Comparison of ENCODE assay signal across 13 mouse cellular contexts in genomic region chr3:64964667-64965415, GRCm38 (mm10).
DNase-seq lines count a peak whose midpoint lies in the region; ATAC-seq lines count a peak whose summit lies in the region.
"Had no signal": no experiment of that assay in that cellular context is flagged by ENCODE, and none has a peak within 500 bp of the region (broad histone marks: within the 10 kb centered on the region; RNA-seq: fewer than 3 reads in every experiment).

No protein-coding gene starts in this region.

- H3K4me1 ChIP-seq in forebrain, embryonic 15.5 days, result peaks cover 12% of the 10 kb centered on the region
- H3K4me1 ChIP-seq in forebrain, embryonic 10.5 days, result no peaks in the 10 kb centered on the region
- H3K4me1 ChIP-seq in hindbrain, embryonic 16.5 days (ENCODE audit: control insufficient read depth, insufficient read depth, low read depth, low read length), result peaks cover 2% of the 10 kb centered on the region; the same call in 1 of the 2 replicates
- H3K4me1 ChIP-seq: embryonic facial prominence, embryonic 12.5 days had no signal

- no peak overlapping the region for H3K4me2 ChIP-seq in forebrain, embryonic 15.5 days (replicated peaks)
- H3K4me2 ChIP-seq in hindbrain, embryonic 16.5 days (ENCODE audit: low read length), result no peak overlapping the region
- H3K4me2 ChIP-seq: embryonic facial prominence, embryonic 12.5 days had no signal

- H3K9me3 ChIP-seq in forebrain, embryonic 15.5 days, result no peaks in the 10 kb centered on the region
- no peaks in the 10 kb centered on the region for H3K9me3 ChIP-seq in forebrain, embryonic 10.5 days
- no peaks in the 10 kb centered on the region for H3K9me3 ChIP-seq in hindbrain, embryonic 16.5 days (ENCODE audit: control insufficient read depth, low read length)
- H3K9me3 ChIP-seq: embryonic facial prominence, embryonic 12.5 days had no signal

- peak; percentile 83 for ATAC-seq in forebrain, embryonic 15.5 days (replicated peaks)
- ATAC-seq in hindbrain, embryonic 16.5 days, result peak; percentile 42

- DNase-seq in forebrain, embryonic 10.5 days (ENCODE audit: extremely low spot score, low spot score), result no peak
- DNase-seq in layer of hippocampus, adult 11-12 months (ENCODE audit: low spot score), result peak; percentile 10
- DNase-seq in layer of hippocampus, postnatal 36 days, result no peak
- peak; percentile 38 for DNase-seq in NIH3T3 (ENCODE audit: low read depth)
- no peak for DNase-seq in spleen, postnatal 14 days (ENCODE audit: low spot score in 2 of 2)
- DNase-seq: cerebellum, adult 18-20 months; kidney, adult 8-10 months; liver; lung, adult 2 months; right cerebral cortex, adult 18-20 months had no signal

- no peaks in the 10 kb centered on the region for H3K36me3 ChIP-seq in forebrain, embryonic 15.5 days
- H3K36me3 ChIP-seq in forebrain, embryonic 10.5 days (replicated peaks), result no peaks in the 10 kb centered on the region
- no peaks in the 10 kb centered on the region for H3K36me3 ChIP-seq in hindbrain, embryonic 16.5 days (ENCODE audit: control insufficient read depth, insufficient read depth, low read length)
- H3K36me3 ChIP-seq: embryonic facial prominence, embryonic 12.5 days had no signal

- WGBS in forebrain, embryonic 15.5 days, result 73% methylated on average over 5 of the region's 5 CpGs
- 83% methylated on average over 5 of the region's 5 CpGs for WGBS in forebrain, embryonic 10.5 days
- 79% methylated on average over 5 of the region's 5 CpGs for WGBS in hindbrain, embryonic 16.5 days

- no peak overlapping the region for H3K4me3 ChIP-seq in forebrain, embryonic 15.5 days
- H3K4me3 ChIP-seq in forebrain, embryonic 10.5 days, result no peak overlapping the region
- no peak overlapping the region for H3K4me3 ChIP-seq in hindbrain, embryonic 16.5 days (ENCODE audit: low read length)
- H3K4me3 ChIP-seq: embryonic facial prominence, embryonic 12.5 days had no signal

- no peaks in the 10 kb centered on the region for H3K27me3 ChIP-seq in forebrain, embryonic 15.5 days
- H3K27me3 ChIP-seq in forebrain, embryonic 10.5 days (ENCODE audit: poor library complexity, severe bottlenecking), result no peaks in the 10 kb centered on the region
- no peaks in the 10 kb centered on the region for H3K27me3 ChIP-seq in hindbrain, embryonic 16.5 days (replicated peaks; ENCODE audit: control insufficient read depth, insufficient read depth, low read length)
- H3K27me3 ChIP-seq: embryonic facial prominence, embryonic 12.5 days had no signal

- H3K27ac ChIP-seq in forebrain, embryonic 15.5 days (replicated peaks), result peak overlapping the region; percentile 49; the same call in 1 of the 2 replicates
- no peak overlapping the region for H3K27ac ChIP-seq in forebrain, embryonic 10.5 days
- no peak overlapping the region for H3K27ac ChIP-seq in hindbrain, embryonic 16.5 days (ENCODE audit: low read depth, low read length)
- H3K27ac ChIP-seq: embryonic facial prominence, embryonic 12.5 days had no signal

- H3K9ac ChIP-seq in forebrain, embryonic 15.5 days (replicated peaks), result no peak overlapping the region
- no peak overlapping the region for H3K9ac ChIP-seq in hindbrain, embryonic 16.5 days (ENCODE audit: low read depth, low read length)
- H3K9ac ChIP-seq: embryonic facial prominence, embryonic 12.5 days had no signal

Comparison
In these comparisons a context has a peak if more than half of its experiments do, and no peak if none do; other contexts are left out.
1. DNase-seq: peak in layer of hippocampus, adult 11-12 months (single experiment) and NIH3T3 (single experiment); none in forebrain, embryonic 10.5 days (single experiment), layer of hippocampus, postnatal 36 days (0 of 2) and spleen, postnatal 14 days (0 of 2).